Mouse (Mus musculus): Measurements from ENCODE around the gene Stpg3. TPM values are rescaled to one million over a fixed set of nuclear protein-coding genes. Genes with fewer than 3 reads are reported as not detected.

Gene Stpg3
- total RNA-seq, 2 experiments from 2014 or later, result not detected

DNA sequence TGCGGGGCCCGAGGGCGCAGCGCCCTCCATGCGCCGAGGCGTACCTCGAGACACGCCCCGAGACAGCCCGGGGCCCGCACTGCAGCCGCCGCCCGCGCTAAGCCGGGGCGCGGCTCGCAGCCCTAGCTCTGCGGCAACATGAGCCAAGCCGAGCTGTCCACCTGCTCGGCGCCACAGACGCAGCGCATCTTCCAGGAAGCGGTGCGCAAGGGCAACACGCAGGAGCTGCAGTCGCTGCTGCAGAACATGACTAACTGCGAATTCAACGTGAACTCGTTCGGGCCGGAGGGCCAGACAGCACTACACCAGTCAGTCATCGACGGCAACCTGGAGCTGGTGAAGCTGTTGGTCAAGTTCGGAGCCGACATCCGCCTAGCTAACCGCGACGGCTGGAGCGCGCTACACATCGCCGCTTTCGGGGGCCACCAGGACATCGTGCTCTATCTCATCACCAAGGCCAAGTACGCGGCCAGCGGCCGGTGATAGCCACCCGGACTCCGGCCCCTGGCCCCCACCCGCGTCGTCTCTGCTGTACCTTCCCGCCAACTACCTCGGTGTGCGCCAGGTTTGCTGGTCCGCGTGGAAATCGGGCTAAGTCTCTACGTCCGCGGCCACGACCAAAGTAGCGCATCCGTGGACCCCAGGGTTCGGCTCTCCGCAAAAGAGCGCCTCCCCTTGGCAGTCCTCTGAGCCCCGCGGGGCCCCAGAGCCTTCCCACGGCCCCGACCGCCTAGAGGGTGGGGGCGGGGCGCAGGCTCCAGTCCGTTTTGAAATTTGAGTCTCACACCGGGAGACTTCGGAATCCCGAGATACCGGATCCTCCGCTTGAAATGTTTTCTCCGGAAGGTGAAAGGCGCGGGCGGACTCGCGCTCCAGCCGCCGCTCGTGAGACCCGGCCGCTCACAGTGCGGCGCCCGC is 33.2 kb downstream of the Stpg3 start:
- DNase-seq (ENCODE audit: low spot score in 2 of 2), result peak in 1 of 2 experiments; percentile 40

- DNase-seq (ENCODE audit: low spot score in 2 of 2), result peak; percentile 81 to 89
Measured at GRCm38 (mm10) chr2:25180478-25180903, 33.9 kb downstream of the Stpg3 start, which contains the start of gene Nrarp. Gene Nrarp, plus strand, starts transcription at chr2:25180758.

GRCm38 (mm10) chr2:25179566-25180217 is 34.7 kb downstream of the Stpg3 start:
- no peak for DNase-seq (ENCODE audit: low spot score in 2 of 2)

DNA sequence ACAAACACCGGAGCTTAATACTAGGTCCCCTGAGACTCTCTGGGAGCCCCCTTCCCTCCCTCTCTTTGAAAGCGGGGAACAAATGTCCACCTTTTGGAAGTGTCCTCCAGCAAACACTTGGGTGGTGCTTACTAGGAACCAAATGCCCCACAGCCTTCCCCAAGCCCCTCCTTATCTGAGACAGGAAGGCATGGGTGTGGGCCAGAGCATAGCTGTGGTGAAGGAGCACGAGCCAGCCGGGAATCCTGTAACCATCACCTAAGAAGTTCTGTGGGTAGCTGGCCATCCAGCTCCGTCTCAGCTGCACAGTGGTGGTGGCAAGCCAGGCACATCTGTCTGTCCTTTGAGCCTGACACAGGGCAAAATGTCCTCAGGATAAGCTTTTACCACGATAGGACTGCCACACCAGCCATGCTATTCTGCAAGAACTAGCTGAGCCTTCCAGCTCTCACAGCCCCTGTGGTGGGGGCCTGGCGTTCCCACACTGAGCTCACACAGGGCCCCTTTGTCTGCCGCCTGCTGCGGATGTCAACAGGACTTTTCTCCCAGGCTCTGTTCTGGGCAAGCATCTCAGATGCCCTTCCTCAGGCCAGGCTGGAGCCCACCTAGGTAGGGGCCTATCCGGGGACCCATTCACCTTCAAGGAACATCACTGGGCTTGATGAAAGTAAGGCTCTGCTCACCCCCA is 36.0 kb downstream of the Stpg3 start:
- no peak for DNase-seq (ENCODE audit: low spot score in 2 of 2)

DNA sequence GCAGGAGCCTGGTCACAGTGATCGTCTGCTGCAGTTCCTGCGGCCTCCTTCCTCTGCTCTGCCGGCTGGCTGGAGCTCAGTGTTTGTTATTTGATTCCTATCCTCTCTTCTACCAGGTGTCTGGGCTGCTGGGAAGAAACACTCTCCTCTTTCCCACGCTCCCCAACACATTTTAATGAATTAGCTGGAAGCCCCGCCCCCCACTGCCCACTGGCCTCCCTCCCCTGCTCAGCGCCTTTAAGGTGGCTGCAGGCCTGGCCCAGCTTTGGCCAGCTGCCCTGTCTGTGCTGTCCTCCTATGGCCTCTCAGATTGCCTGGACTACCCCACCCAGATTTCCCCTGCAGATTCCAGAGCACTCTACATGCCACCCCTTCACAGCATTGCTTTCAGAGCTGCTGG is 36.8 kb downstream of the Stpg3 start:
- no peak for DNase-seq (ENCODE audit: low spot score in 2 of 2)

DNA sequence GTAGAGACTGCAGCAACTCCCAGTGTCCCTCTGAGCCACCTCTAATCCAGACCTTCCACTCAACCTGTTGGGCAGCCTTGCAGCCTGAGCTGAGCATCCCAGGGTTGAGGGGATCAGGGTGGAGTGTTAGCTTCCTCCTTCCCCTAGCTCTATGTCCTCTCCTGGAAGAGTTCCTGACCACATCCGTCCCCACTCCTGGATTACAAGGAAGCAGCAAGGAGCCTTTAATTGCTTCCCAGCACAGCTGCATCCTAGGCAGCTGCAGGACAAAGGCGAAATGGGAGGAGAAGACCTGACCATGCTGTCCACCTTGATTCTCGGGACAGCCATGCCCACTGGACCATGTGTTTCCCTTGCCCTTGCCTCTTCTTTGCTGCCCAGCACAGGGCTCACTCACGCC is 37.4 kb downstream of the Stpg3 start:
- DNase-seq (ENCODE audit: low spot score in 2 of 2), result no peak

- no peak for DNase-seq (ENCODE audit: low spot score in 2 of 2)
Measured at GRCm38 (mm10) chr2:25176573-25176972, 37.9 kb downstream of the Stpg3 start.

DNA sequence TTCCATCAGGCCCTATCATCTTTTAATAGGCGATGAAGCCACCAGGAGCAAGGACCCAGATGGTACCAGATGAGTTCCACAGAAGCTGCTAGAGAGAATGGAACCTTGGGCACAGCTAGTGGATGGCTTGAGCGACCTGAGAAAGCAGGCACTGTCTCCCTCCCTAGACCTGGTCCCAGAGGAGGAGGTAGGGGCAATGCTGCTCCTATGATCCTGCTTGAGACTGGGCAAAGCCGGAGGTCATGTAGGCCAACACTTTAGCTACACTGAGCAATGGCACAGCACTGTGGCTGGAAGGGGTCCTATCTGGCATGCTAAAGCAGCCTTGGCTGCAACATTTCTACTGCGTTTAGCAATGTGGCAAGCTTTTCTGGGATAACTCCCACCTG is 38.8 kb downstream of the Stpg3 start:
- DNase-seq (ENCODE audit: low spot score in 2 of 2), result no peak

DNA sequence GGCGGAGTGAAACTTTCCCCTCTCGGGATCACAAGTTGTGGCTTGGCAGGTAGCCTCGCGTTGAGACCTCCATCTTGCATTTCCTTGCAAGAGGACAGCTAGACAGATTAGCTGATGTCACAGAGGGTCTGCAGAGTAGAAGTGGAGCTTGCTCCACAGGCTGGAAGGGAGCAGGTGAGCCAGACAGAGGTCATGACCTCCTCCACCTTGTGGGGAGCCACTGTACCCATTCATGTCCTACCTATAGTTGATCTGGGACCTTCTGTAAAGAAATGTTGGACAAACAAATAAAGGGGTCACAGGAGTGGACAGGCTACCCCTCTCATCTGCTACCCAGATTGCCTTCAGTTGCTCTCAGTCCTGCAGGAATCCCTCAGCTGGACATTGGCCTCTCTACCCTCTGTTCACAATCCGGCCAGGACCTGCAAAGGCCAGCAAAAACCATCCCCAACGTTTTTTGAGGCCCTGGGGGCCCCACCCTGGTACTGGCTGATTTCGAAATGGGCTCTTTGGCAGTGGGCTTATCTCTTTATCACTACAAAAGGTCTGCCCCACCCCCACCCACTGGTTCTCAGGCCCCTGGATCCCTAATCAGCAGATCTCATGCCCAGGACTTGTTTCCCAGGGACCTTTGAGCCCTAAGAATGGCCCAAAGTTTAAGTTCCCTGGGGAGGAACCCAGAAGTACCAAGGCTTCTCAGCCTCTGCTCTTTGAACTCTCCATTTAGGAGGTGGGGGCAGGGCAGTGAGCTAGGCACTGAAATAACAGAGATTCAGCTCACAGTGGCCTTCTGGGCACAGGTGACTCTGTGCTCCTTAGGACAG is 39.4 kb downstream of the Stpg3 start:
- no peak for DNase-seq (ENCODE audit: low spot score in 2 of 2)

DNA sequence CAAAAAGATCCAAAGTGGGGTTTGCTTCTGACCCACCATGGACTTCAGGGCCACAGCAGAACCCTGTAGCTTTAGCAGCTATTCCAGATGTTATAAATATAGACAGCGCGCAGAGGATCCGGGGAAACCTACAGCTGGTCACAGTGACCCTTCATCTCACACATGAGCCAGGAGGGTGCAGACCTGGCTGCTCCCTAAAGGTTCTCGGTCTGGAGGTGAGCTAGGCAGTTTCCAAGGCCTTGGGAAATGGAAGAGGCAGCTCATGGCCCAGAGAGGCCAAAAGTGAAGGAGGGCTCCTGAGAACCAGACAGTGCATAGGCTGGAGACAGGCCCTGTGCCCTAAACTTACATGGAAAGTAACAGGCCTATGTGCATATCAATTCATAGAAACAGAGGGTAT is 40.6 kb downstream of the Stpg3 start:
- no peak for DNase-seq (ENCODE audit: low spot score in 2 of 2)

- no peak for DNase-seq (ENCODE audit: low spot score in 2 of 2)
Measured at GRCm38 (mm10) chr2:25172629-25173028, 41.8 kb downstream of the Stpg3 start.

GRCm38 (mm10) chr2:25171769-25172153 is 42.7 kb downstream of the Stpg3 start:
- DNase-seq (ENCODE audit: low spot score in 2 of 2), result no peak

DNA sequence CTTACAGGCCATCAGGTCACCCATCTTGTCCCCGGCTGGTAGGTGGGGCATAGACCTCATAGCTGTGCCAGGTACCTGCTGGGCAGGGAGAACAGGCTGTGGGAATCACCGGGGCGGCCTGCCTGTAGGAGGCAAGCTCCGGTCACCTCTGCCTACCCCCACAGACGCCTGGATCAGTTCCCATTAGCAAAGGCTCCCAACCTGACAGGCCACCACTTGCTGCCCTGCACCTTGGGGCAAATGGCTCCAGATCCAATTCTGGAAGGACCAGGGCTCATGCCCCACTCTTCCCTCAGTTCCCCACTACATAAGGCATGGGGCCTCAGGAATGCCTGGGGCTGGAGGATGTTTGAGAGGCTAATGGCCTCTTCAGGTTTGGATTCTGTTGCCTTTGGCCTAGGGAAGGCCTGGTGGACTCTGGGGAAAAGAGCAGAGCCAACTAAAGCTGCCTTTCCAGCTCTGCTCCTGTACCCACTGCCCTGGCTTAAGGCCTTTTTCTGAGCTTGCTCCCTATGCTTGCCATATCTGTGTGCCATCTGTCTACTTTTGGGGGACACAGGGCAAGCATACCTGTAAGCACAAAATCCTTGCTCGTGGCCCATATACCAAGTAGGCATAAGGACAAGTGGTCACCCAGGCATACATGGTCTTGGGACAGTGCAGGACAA is 43.2 kb downstream of the Stpg3 start:
- DNase-seq (ENCODE audit: low spot score in 2 of 2), result no peak

- DNase-seq (ENCODE audit: low spot score in 2 of 2), result no peak
Measured at GRCm38 (mm10) chr2:25170326-25171100, 43.9 kb downstream of the Stpg3 start.

- no peak for DNase-seq (ENCODE audit: low spot score in 2 of 2)
Measured at GRCm38 (mm10) chr2:25169778-25170177, 44.7 kb downstream of the Stpg3 start.

DNA sequence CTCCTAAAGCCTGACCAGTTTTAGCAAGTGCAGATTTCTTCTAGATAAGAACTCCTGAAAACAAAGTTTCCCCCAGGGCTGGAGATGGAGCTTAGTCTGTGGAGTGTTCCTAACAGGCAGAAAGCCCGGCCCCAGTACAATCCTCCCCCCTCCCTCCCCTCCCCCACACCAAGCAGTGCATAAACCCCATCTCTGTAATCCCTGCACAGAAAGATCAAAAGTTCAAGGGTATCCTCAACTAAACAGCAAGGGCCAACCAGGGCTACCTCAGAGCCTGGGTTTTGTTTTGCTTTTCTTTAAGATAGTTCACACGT is 45.8 kb downstream of the Stpg3 start:
- no peak for DNase-seq (ENCODE audit: low spot score in 2 of 2)

DNA sequence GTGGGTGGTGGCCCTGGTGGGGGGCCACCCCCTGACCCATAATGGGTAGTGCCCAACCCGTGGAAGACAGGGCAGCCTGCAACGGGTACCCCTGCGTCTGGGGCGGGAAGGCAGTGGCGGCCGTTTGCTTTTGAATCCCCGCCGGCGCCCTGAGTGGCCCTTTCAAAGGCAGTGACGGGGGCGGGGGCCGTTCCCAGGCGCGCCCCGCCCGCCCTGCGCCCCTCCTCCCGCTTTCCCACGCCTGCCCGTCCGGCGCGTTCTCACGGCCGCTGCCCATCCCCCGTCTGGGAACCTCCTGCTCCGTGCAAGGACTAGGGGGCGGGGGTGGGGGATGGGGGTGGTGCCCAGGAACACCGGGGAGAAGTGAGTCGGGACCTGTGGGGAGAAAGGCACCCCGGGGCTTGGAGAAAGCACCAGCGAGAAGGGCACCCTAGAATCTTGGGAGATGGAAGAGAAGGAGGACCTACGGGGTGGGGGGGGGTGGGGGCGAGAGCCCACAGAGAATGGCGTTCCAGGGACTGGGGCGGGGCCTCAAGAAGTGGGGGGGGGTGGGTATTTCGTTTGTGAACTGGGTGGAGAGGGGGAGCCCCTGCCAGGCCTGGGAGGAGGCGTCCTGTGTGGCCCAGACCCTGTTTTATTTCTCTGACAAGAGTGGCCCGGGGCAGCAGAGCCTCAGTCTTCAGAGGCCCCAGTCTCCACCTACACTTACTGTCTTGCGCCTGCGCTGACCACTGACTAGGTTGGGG is 46.3 kb downstream of the Stpg3 start:
- peak; percentile 48 to 53 for DNase-seq (ENCODE audit: low spot score in 2 of 2)

- no peak for DNase-seq (ENCODE audit: low spot score in 2 of 2)
Measured at GRCm38 (mm10) chr2:25167481-25167880, 47.0 kb downstream of the Stpg3 start.

Data from adrenal gland, adult 18-20 months (tissue).